ENCODE assay signal across 27 mouse cellular contexts in the genomic region with DNA sequence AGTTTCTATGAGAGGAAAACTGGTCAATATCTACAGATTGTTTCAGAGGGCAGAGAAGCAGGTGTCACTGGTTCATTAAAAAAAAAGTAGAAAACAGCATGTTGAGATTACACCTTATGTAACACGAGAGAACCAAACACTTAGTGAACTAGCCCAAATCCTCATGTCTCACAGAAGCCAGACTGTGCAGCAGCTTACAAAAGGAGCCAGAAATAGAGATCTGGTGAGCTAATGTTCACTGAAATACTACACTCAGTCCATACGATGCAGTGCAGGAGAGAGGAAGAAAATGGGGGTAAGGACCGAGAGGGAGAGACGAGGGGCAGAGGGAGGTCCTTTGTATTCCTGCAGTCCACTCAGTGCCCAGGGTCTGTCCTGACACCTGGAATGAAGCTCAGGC. TPM values are rescaled to one million over a fixed set of nuclear protein-coding genes. Genes with fewer than 3 reads are reported as not detected.
"Had no signal": no experiment of that assay in that cellular context is flagged by ENCODE, and none has a peak within 500 bp of the region (broad histone marks: within the 10 kb centered on the region; RNA-seq: fewer than 3 reads in every experiment).

No protein-coding gene starts in this region.

- H3K36me3 ChIP-seq: kidney, embryonic 15.5 days; liver, embryonic 13.5 days; stomach, embryonic 15.5 days had no signal

- H3K9ac ChIP-seq: kidney, embryonic 15.5 days; liver, embryonic 13.5 days; stomach, embryonic 15.5 days had no signal

- DNase-seq: kidney, adult 8-10 months; kidney, postnatal 10 days; kidney, postnatal 36 days; liver, embryonic 13.5 days; lung, adult 2 months; lung, postnatal 14 days; lung, postnatal 4 days; midbrain, embryonic 14.5 days; right cerebral cortex, postnatal 14 days; spleen, adult 18-20 months; thymus, adult 18-20 months; thymus, postnatal 36 days had no signal

- H3K27me3 ChIP-seq: kidney, embryonic 15.5 days; liver, embryonic 13.5 days; stomach, embryonic 15.5 days had no signal

- H3K27ac ChIP-seq: kidney, embryonic 15.5 days; liver, embryonic 13.5 days; stomach, embryonic 15.5 days had no signal

- H3K9me3 ChIP-seq: kidney, embryonic 15.5 days; liver, embryonic 13.5 days; stomach, embryonic 15.5 days had no signal

- H3K4me3 ChIP-seq: kidney, embryonic 15.5 days; liver, embryonic 13.5 days; stomach, embryonic 15.5 days had no signal

- H3K4me2 ChIP-seq: kidney, embryonic 15.5 days; liver, embryonic 13.5 days; midbrain, embryonic 11.5 days; stomach, embryonic 15.5 days had no signal

- H3K4me1 ChIP-seq: liver, embryonic 13.5 days; stomach, embryonic 15.5 days had no signal

RNA-seq across cellular contexts. Expression of a gene that starts 17.4 kb away (rescaled TPM):
- total RNA-seq: left cerebral cortex, postnatal 36 days; liver, adult 2 months; megakaryocyte progenitor cell, adult 5-6 weeks; megakaryocyte-erythroid progenitor cell, adult 5-6 weeks had no signal
- polyA plus RNA-seq: kidney, embryonic 15.5 days; limb, embryonic 11.5 days; limb, embryonic 14.5 days; liver, adult 2 months; liver, embryonic 13.5 days; liver, embryonic 16.5 days; lung, adult 2 months; lung, embryonic 16.5 days; midbrain, embryonic 11.5 days; midbrain, embryonic 14.5 days; midbrain, postnatal 0 days; neural tube, embryonic 11.5 days; neural tube, embryonic 14.5 days; stomach, embryonic 15.5 days; urinary bladder, adult 2 months had no signal
